Mouse (Mus musculus) hindbrain, embryonic 12.5 days (tissue): ENCODE measurements around the gene Fn1. TPM values are rescaled to one million over a fixed set of nuclear protein-coding genes. Genes with fewer than 3 reads are reported as not detected.

Source experiments
- ATAC-seq: fragments of 200-750 bp; cut with Nextera tagmentation; 2 replicates; pipeline ENCODE4 v1.8.0; 2017; ENCODE audit warnings: moderate TSS enrichment; ENCODE audit not compliant: low FRiP score
- H3K27ac ChIP-seq: fragments of 300-500 bp; sonication (generic); 2 replicates; pipeline ENCODE4 v1.5.1; 2016; ENCODE audit warnings: mild to moderate bottlenecking
- H3K27me3 ChIP-seq: fragments of 300-500 bp; sonication (generic); 2 replicates; pipeline ENCODE4 v1.6.1; 2016; ENCODE audit warnings: mild to moderate bottlenecking
- H3K36me3 ChIP-seq: fragments of 300-500 bp; sonication (generic); 2 replicates; pipeline ENCODE4 v1.6.1; 2016; ENCODE audit warnings: mild to moderate bottlenecking
- H3K4me1 ChIP-seq: fragments of 300-500 bp; sonication (generic); 2 replicates; pipeline ENCODE4 v1.6.1; 2016
- H3K4me2 ChIP-seq: fragments of 300-500 bp; sonication (generic); replicated peaks from 2 replicates; pipeline ENCODE4 v1.6.1; 2016; ENCODE audit warnings: mild to moderate bottlenecking
- H3K4me3 ChIP-seq: fragments of 300-500 bp; sonication (generic); 2 replicates; pipeline ENCODE4 v1.5.1; 2016; ENCODE audit warnings: mild to moderate bottlenecking
- H3K9ac ChIP-seq: fragments of 300-500 bp; sonication (generic); 2 replicates; pipeline ENCODE4 v1.6.1; 2016; ENCODE audit warnings: mild to moderate bottlenecking, moderate library complexity
- H3K9me3 ChIP-seq: fragments of 300-500 bp; sonication (generic); replicated peaks from 2 replicates; pipeline ENCODE4 v1.6.1; 2016; ENCODE audit warnings: mild to moderate bottlenecking
- WGBS: fragments of 180-500 bp; shearing (Covaris S2); methylation state at CpG from one replicate; pipeline ENCODE4 v1.1.7; 2016; 5-methylcytosine and 5-hydroxymethylcytosine counted together
- polyA plus RNA-seq: library from polyadenylated mRNA; unstranded; fragments of >200 nt; fragmentation: Nextera tagmentation; extraction: Ambion mirVana; gene quantifications from 2 replicates; pipeline ENCODE4 v1.2.1, GENCODE M21; 2016

The Fn1 gene
- polyA plus RNA-seq, 1 experiment from 2014 or later = 147 TPM

- H3K27ac ChIP-seq = no peak overlapping the region
- H3K27me3 ChIP-seq = no peaks in the 10 kb centered on the region
- ATAC-seq = no peak
- no peaks in the 10 kb centered on the region for H3K4me1 ChIP-seq
- H3K4me2 ChIP-seq = no peak overlapping the region
- no peak overlapping the region for H3K9ac ChIP-seq
- H3K36me3 ChIP-seq = no peaks in the 10 kb centered on the region
- no peak overlapping the region for H3K4me3 ChIP-seq
- 84% methylated on average over 4 of the region's 4 CpGs for WGBS
- no peaks in the 10 kb centered on the region for H3K9me3 ChIP-seq
Measured at GRCm38 (mm10) chr1:71539641-71540040, 113.4 kb downstream of the Fn1 start.

Other genes with a start within 250 kb of the Fn1 start
- gene Abca12, start 238.3 kb downstream of the Fn1 start, polyA plus RNA-seq = 0.03 TPM in 1 of 2 replicates, not detected in the other
- 39.0 TPM in 2 replicates for gene Atic, start 96.0 kb downstream of the Fn1 start, polyA plus RNA-seq